Mouse (Mus musculus) cerebellum, postnatal 36 days (tissue): ENCODE measurements at regions not wholly inside any gene's neighbourhood (a gene's known extent, or its start where the extent isn't known, plus 50 kb on each side); places are given as distances from the start of the nearest gene placed in this dataset.

Source experiments
- DNase-seq, 2 experiments: peaks; one replicate each; pipeline ENCODE4 v3.0.0; 2021 to 2022; ENCODE audit warnings: mixed read lengths in 2 of 2

- DNase-seq, result no peak
Observed at GRCm38 (mm10) chr2:78804931-78805330, 63.0 kb upstream of the Ube2e3 start.

- no peak for DNase-seq
Observed at GRCm38 (mm10) chr2:78803543-78803942, 64.4 kb upstream of the Ube2e3 start.

- no peak for DNase-seq
Observed at GRCm38 (mm10) chr2:78795446-78795845, 72.5 kb upstream of the Ube2e3 start.

GRCm38 (mm10) chr2:78794734-78795133, 73.2 kb upstream of the Ube2e3 start:
- no peak for DNase-seq

- no peak for DNase-seq
Observed at GRCm38 (mm10) chr2:78789124-78789523, 78.8 kb upstream of the Ube2e3 start.

- no peak for DNase-seq
Observed at GRCm38 (mm10) chr2:78788222-78788621, 79.7 kb upstream of the Ube2e3 start.

- DNase-seq, result no peak
Observed at GRCm38 (mm10) chr2:78779949-78780348, 88.0 kb upstream of the Ube2e3 start.

- DNase-seq, result no peak
Observed at GRCm38 (mm10) chr2:78777589-78777988, 90.3 kb upstream of the Ube2e3 start.

- DNase-seq, result no peak
Observed at GRCm38 (mm10) chr2:78754362-78754761, 113.6 kb upstream of the Ube2e3 start.

- DNase-seq, result no peak
Observed at GRCm38 (mm10) chr2:78753918-78754317, 114.0 kb upstream of the Ube2e3 start.

GRCm38 (mm10) chr2:78730161-78730560, 137.8 kb upstream of the Ube2e3 start:
- no peak for DNase-seq

GRCm38 (mm10) chr2:78726060-78726459, 141.9 kb upstream of the Ube2e3 start:
- DNase-seq, result no peak

GRCm38 (mm10) chr2:78724416-78724815, 143.5 kb upstream of the Ube2e3 start:
- no peak for DNase-seq

- no peak for DNase-seq
Observed at GRCm38 (mm10) chr2:78723423-78723822, 144.5 kb upstream of the Ube2e3 start.

GRCm38 (mm10) chr2:78722739-78723138, 145.2 kb upstream of the Ube2e3 start:
- DNase-seq, result no peak

- no peak for DNase-seq
Observed at GRCm38 (mm10) chr2:78718550-78718949, 149.4 kb upstream of the Ube2e3 start.

GRCm38 (mm10) chr2:78716157-78716798, 151.6 kb upstream of the Ube2e3 start:
- DNase-seq, result no peak

- no peak for DNase-seq
Observed at GRCm38 (mm10) chr2:78694851-78695250, 173.1 kb upstream of the Ube2e3 start.

- DNase-seq, result peak in 1 of 2 experiments; percentile 36
Observed at GRCm38 (mm10) chr2:78656668-78657067, 211.3 kb upstream of the Ube2e3 start.

GRCm38 (mm10) chr2:78655156-78655855, 212.6 kb upstream of the Ube2e3 start:
- peak; percentile 75 to 86 for DNase-seq

GRCm38 (mm10) chr2:78651549-78651948, 216.4 kb upstream of the Ube2e3 start:
- no peak for DNase-seq

GRCm38 (mm10) chr2:78640361-78640760, 227.6 kb upstream of the Ube2e3 start:
- DNase-seq, result no peak

GRCm38 (mm10) chr2:78625264-78625663, 242.7 kb upstream of the Ube2e3 start:
- no peak for DNase-seq

GRCm38 (mm10) chr2:78606388-78606787, 261.5 kb upstream of the Ube2e3 start:
- no peak for DNase-seq

- no peak for DNase-seq
Observed at GRCm38 (mm10) chr2:78600753-78601152, 267.2 kb upstream of the Ube2e3 start.
